Mouse (Mus musculus): ENCODE results near the gene Cdk5rap3.

Gene Cdk5rap3

GRCm38 (mm10) chr11:96895886-96896285 lies 20.4 kb downstream of the Cdk5rap3 start:
- DNase-seq (ENCODE audit: low read depth, low spot score), result peak; percentile 57

- DNase-seq (ENCODE audit: low read depth, low spot score), result no peak
Measured at GRCm38 (mm10) chr11:96893203-96893842, 23.0 kb downstream of the Cdk5rap3 start.

- DNase-seq (ENCODE audit: low read depth, low spot score), result no peak
Measured at GRCm38 (mm10) chr11:96891784-96892527, 24.3 kb downstream of the Cdk5rap3 start.

GRCm38 (mm10) chr11:96886942-96887546 lies 29.3 kb downstream of the Cdk5rap3 start:
- DNase-seq (ENCODE audit: low read depth, low spot score), result no peak

GRCm38 (mm10) chr11:96885901-96886340 lies 30.4 kb downstream of the Cdk5rap3 start:
- DNase-seq (ENCODE audit: low read depth, low spot score), result no peak

GRCm38 (mm10) chr11:96880296-96880695 lies 36.0 kb downstream of the Cdk5rap3 start:
- DNase-seq (ENCODE audit: low read depth, low spot score), result no peak

GRCm38 (mm10) chr11:96879359-96879758 lies 36.9 kb downstream of the Cdk5rap3 start:
- DNase-seq (ENCODE audit: low read depth, low spot score), result no peak

GRCm38 (mm10) chr11:96878715-96879114 lies 37.6 kb downstream of the Cdk5rap3 start:
- DNase-seq (ENCODE audit: low read depth, low spot score), result no peak

- no peak for DNase-seq (ENCODE audit: low read depth, low spot score)
Measured at GRCm38 (mm10) chr11:96877071-96877470, 39.2 kb downstream of the Cdk5rap3 start.

GRCm38 (mm10) chr11:96876300-96877040 lies 39.8 kb downstream of the Cdk5rap3 start:
- DNase-seq (ENCODE audit: low read depth, low spot score), result no peak

GRCm38 (mm10) chr11:96875745-96876144 lies 40.6 kb downstream of the Cdk5rap3 start:
- DNase-seq (ENCODE audit: low read depth, low spot score), result no peak

- DNase-seq (ENCODE audit: low read depth, low spot score), result no peak
Measured at GRCm38 (mm10) chr11:96875270-96875669, 41.0 kb downstream of the Cdk5rap3 start.

- DNase-seq (ENCODE audit: low read depth, low spot score), result no peak
Measured at GRCm38 (mm10) chr11:96873601-96874140, 42.6 kb downstream of the Cdk5rap3 start.

- no peak for DNase-seq (ENCODE audit: low read depth, low spot score)
Measured at GRCm38 (mm10) chr11:96872441-96873379, 43.6 kb downstream of the Cdk5rap3 start.

GRCm38 (mm10) chr11:96867149-96867548 lies 49.1 kb downstream of the Cdk5rap3 start:
- peak; percentile 87 for DNase-seq (ENCODE audit: low read depth, low spot score)

GRCm38 (mm10) chr11:96863206-96863995 lies 52.9 kb downstream of the Cdk5rap3 start:
- DNase-seq (ENCODE audit: low read depth, low spot score), result peak; percentile 94

- peak; percentile 14 for DNase-seq (ENCODE audit: low read depth, low spot score)
Measured at GRCm38 (mm10) chr11:96862534-96862933, 53.8 kb downstream of the Cdk5rap3 start.

- DNase-seq (ENCODE audit: low read depth, low spot score), result peak; percentile 96
Measured at GRCm38 (mm10) chr11:96861878-96862289, 54.4 kb downstream of the Cdk5rap3 start.

GRCm38 (mm10) chr11:96861446-96861845 lies 54.9 kb downstream of the Cdk5rap3 start:
- DNase-seq (ENCODE audit: low read depth, low spot score), result peak; percentile 94

- peak; percentile 92 for DNase-seq (ENCODE audit: low read depth, low spot score)
Measured at GRCm38 (mm10) chr11:96860564-96860963, 55.7 kb downstream of the Cdk5rap3 start.
